Mouse (Mus musculus): ENCODE data around the gene Gdpd3.

The Gdpd3 gene

GRCm38 (mm10) chr7:126808703-126809455, 42.7 kb downstream of the Gdpd3 start:
- DNase-seq = peak; percentile 53

GRCm38 (mm10) chr7:126809723-126810369, 43.7 kb downstream of the Gdpd3 start:
- DNase-seq = no peak

GRCm38 (mm10) chr7:126815726-126816222, 49.6 kb downstream of the Gdpd3 start:
- DNase-seq = no peak

GRCm38 (mm10) chr7:126816494-126816893, 50.4 kb downstream of the Gdpd3 start:
- no peak for DNase-seq

GRCm38 (mm10) chr7:126817595-126817994, 51.5 kb downstream of the Gdpd3 start:
- DNase-seq = no peak

GRCm38 (mm10) chr7:126818818-126819217, 52.7 kb downstream of the Gdpd3 start:
- no peak for DNase-seq

GRCm38 (mm10) chr7:126821835-126822511, 55.8 kb downstream of the Gdpd3 start:
- DNase-seq = peak; percentile 80

GRCm38 (mm10) chr7:126822741-126823140, 56.6 kb downstream of the Gdpd3 start:
- DNase-seq = no peak

- DNase-seq = no peak
Measured at GRCm38 (mm10) chr7:126823202-126823711, 57.1 kb downstream of the Gdpd3 start.

GRCm38 (mm10) chr7:126823940-126824339, 57.8 kb downstream of the Gdpd3 start:
- no peak for DNase-seq

All from thymus, postnatal 14 days (tissue).